Mouse (Mus musculus) E14TG2a.4 (cell line): ENCODE results near the gene Gjc1.

ENCODE experiments used
- CTCF ChIP-seq: conservative IDR thresholded peaks from 2 replicates; pipeline ENCODE4 v1.5.1; 2014; ENCODE audit warnings: low read length
- NANOG ChIP-seq: IDR thresholded peaks from 2 replicates; pipeline ENCODE4 v1.6.1; 2014; ENCODE audit warnings: borderline replicate concordance, low read length, mixed read lengths

- no peak for TF ChIP-seq CTCF
- TF ChIP-seq NANOG: no peak
Measured at GRCm38 (mm10) chr11:102835549-102835948, 16.0 kb upstream of the Gjc1 start, which contains the start of gene Higd1b.
